Mouse (Mus musculus): ENCODE measurements around the gene Spsb3.

DNA sequence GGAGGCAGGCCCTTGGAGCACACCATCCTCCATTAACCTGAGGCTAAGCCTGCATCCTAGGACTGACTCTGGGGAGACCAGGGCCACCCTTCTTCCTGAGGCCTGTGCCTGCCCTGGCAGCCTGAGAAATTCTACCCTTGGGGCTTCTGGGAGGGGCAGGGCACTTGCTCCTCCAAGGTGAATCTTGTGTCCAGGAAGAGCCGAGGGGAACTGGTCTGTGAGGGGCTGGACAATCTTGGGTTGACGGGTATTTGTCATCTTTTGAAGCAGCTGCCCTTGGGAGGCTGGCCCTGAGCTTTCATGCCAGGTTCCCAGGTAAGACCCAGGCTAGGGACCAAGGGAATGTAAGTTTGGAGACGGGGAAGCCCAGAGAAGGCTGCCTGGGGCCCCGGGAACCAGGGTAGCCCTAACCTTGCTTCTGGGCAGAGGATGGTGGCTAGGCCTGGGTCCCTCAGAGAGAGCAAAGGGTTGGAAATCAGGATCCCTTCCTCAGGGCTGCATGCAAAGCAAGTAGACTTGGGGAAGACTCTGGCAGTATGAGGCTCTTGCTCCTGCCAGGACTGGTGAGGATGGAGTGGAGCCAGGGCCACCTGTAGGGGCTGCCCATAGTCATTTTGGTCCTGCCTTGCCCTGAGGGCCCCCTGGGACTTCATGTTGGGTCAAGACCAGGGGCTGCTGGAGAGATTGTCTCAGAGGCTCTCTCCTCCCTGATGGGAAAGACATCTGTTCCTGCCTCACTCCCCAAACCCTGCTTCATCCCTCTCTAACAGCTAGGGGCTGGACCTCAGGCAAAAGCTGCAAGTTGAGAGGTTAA lies 11.8 kb downstream of the Spsb3 start:
- TF ChIP-seq CTCF (IDR thresholded peaks at IDR 0.05; ENCODE audit: extremely low read depth, insufficient read depth, insufficient read length, insufficient replicate concordance), result no peak
- no peak for TF ChIP-seq POLR2A (IDR thresholded peaks at IDR 0.05; ENCODE audit: low read depth, low read length)
